Mouse (Mus musculus) lung, embryonic 15.5 days (tissue): ENCODE results near the gene Msrb2. TPM values are rescaled to one million over a fixed set of nuclear protein-coding genes. Genes with fewer than 3 reads are reported as not detected.
A peak's percentile ranks its signal among the peaks of the same experiment; 100 is the strongest.

Source experiments
- ATAC-seq: fragments of 200-750 bp; cut with Nextera tagmentation; 2 replicates; pipeline ENCODE4 v1.8.0; 2017; ENCODE audit warnings: moderate number of reproducible peaks, borderline replicate concordance; ENCODE audit not compliant: low FRiP score, low TSS enrichment; ENCODE audit errors: extremely low read depth
- H3K27ac ChIP-seq: fragments of 300-500 bp; sonication (generic); 2 replicates; pipeline ENCODE4 v1.5.1; 2015; ENCODE audit warnings: moderate library complexity, mild to moderate bottlenecking, inconsistent platforms
- H3K27me3 ChIP-seq: fragments of 300-500 bp; sonication (generic); 2 replicates; pipeline ENCODE4 v1.6.1; 2015; ENCODE audit warnings: inconsistent platforms
- H3K36me3 ChIP-seq: fragments of 300-500 bp; sonication (generic); 2 replicates; pipeline ENCODE4 v1.6.1; 2015; ENCODE audit warnings: inconsistent platforms
- H3K4me1 ChIP-seq: fragments of 300-500 bp; sonication (generic); 2 replicates; pipeline ENCODE4 v1.6.1; 2015; ENCODE audit warnings: inconsistent platforms
- H3K4me2 ChIP-seq: fragments of 300-500 bp; sonication (generic); 2 replicates; pipeline ENCODE4 v1.6.1; 2015; ENCODE audit warnings: inconsistent platforms, mild to moderate bottlenecking, moderate library complexity
- H3K4me3 ChIP-seq: fragments of 300-500 bp; sonication (generic); 2 replicates; pipeline ENCODE4 v1.5.1; 2015; ENCODE audit warnings: mild to moderate bottlenecking, inconsistent platforms
- H3K9ac ChIP-seq: fragments of 300-500 bp; sonication (generic); 2 replicates; pipeline ENCODE4 v1.6.1; 2015; ENCODE audit warnings: inconsistent platforms
- H3K9me3 ChIP-seq: fragments of 300-500 bp; sonication (generic); 2 replicates; pipeline ENCODE4 v1.6.1; 2016; ENCODE audit warnings: inconsistent platforms
- WGBS: fragments of 180-500 bp; shearing (Covaris S2); methylation state at CpG from one replicate; pipeline ENCODE4 v1.1.7; 2015; 5-methylcytosine and 5-hydroxymethylcytosine counted together
- polyA plus RNA-seq: library from polyadenylated mRNA; unstranded; fragments of >200 nt; fragmentation: Nextera tagmentation; extraction: Ambion mirVana; gene quantifications from 2 replicates; pipeline ENCODE4 v1.2.1, GENCODE M21; 2015

The Msrb2 gene
- 31.9 and 32.7 TPM in 2 replicates for polyA plus RNA-seq

DNA sequence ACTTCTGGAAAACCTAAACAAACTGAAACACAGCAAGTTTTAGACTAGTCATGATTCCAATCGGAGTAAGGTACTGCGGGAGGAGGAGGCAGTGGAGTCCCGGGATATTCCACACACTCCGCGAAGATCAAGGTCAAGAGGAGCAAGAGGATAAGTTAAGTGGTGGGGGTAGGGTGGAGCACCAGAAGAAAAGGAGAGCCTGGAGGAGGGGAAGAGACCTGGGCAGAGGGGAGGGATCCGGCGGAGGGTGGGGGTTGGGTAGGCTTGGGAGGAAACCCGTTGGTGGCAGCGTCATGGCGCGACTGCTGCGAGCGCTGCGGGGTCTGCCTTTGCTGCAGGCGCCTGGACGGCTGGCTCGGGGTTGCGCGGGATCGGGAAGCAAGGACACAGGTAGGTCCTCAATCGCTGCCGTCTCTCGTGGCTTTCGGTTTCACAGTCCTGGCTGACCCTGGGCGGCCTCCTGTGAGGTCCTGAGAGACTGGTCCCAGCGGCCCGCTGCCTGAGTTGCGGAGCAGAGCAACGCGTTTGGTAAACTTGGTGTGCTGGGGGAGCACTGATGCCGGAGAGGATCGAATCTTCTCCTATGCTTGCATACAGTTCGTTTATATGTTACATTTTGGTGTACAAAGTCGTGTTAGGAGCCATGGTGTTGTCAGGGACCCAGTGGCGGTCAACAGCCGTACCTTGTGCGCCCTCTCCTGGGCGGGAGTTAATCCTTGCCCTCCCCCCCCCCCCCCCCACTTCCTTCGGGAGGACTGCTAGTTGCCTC is at the start of gene Msrb2:
Gene Msrb2 (plus strand): TSS at position 51 of the 769 bp plus-strand sequence.
- WGBS: under 1% methylated on average over 37 of the region's 39 CpGs
- peak; percentile 92 for ATAC-seq
- Histone ChIP-seq H3K4me3 (peak within 1 kb of the TSS; percentile 85), H3K4me2 (peak within 1 kb of the TSS; percentile 60), H3K27ac (peak within 1 kb of the TSS; percentile 84), H3K9ac (peak within 1 kb of the TSS; percentile 87), H3K9me3 (no peaks in the 10 kb centered on the region), H3K36me3 (no peaks in the 10 kb centered on the region), H3K27me3 (no peaks in the 10 kb centered on the region), H3K4me1 (peaks cover 3% of the 10 kb centered on the region; the same call in 1 of the 2 replicates)

DNA sequence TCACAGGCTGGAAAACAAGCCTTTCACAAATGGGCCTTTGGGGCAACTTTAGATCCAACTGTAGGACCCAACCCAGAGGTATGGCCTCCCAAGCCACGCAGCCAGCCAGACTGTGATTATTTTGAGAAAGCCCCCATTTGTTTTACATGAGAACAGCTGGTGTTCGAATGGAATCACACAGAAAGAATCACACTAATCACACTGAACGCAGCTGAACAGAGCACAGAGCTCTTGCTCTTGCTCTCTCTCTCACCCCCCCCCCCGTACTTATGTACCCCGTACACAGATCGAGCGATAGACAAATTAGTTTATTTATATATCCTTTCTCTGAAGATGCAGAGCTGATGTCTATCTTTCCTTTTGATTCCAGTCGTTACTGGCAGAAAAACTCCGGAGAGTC is 48.8 kb upstream of the Msrb2 start:
- ATAC-seq: no peak
- H3K36me3 ChIP-seq: no peaks in the 10 kb centered on the region
- no peaks in the 10 kb centered on the region for H3K27me3 ChIP-seq
- no peaks in the 10 kb centered on the region for H3K9me3 ChIP-seq
- no peaks in the 10 kb centered on the region for H3K4me1 ChIP-seq
- no peak overlapping the region for H3K4me2 ChIP-seq
- H3K9ac ChIP-seq: no peak overlapping the region
- H3K27ac ChIP-seq: no peak overlapping the region
- H3K4me3 ChIP-seq: no peak overlapping the region
- 72% methylated on average over 9 of the region's 9 CpGs for WGBS

DNA sequence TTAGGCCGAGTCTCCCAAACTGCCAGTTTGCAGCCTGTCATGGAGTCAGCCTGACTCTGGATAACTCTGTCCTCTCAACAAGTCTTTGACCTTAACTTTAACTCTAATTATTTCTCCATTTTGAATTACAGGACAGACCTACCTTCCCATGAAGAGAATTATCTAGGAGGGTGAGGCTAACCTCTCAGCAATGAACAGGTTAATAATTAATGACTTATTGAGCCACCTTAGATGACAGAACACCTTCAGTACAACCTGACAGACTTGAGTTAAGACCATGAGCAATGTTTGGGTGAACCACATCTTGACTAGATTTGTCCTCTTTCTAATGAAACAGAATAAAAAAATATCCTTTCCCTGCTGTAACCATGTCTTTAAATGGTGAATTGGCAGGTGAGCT is 44.9 kb upstream of the Msrb2 start:
- Histone ChIP-seq H3K27me3 (no peaks in the 10 kb centered on the region), H3K4me2 (no peak overlapping the region), H3K4me3 (no peak overlapping the region), H3K9me3 (no peaks in the 10 kb centered on the region), H3K4me1 (no peaks in the 10 kb centered on the region), H3K9ac (no peak overlapping the region), H3K36me3 (no peaks in the 10 kb centered on the region), H3K27ac (no peak overlapping the region)
- WGBS: 79% methylated on average over 1 of the region's 1 CpGs
- ATAC-seq: no peak

DNA sequence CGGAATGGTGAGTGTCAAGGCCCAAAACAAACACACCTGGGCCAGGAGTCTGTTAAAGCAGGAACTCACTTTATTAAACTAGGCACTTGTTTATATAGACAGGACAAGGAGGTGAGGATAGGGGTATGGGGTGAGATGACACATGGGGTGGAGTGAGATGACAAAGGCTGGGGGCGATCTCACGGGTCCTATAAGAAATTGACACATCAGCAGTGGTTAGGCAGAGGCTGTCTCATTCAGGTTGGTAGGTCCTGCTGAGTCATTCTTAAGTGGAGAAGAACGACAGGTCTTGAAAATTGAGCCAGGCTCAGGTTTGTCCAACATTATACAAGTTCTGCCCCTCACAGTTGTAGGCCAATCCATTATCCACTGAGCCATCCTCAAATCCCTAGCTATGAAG is 43.4 kb upstream of the Msrb2 start:
- ATAC-seq: no peak
- H3K9ac ChIP-seq: no peak overlapping the region
- H3K27ac ChIP-seq: no peak overlapping the region

DNA sequence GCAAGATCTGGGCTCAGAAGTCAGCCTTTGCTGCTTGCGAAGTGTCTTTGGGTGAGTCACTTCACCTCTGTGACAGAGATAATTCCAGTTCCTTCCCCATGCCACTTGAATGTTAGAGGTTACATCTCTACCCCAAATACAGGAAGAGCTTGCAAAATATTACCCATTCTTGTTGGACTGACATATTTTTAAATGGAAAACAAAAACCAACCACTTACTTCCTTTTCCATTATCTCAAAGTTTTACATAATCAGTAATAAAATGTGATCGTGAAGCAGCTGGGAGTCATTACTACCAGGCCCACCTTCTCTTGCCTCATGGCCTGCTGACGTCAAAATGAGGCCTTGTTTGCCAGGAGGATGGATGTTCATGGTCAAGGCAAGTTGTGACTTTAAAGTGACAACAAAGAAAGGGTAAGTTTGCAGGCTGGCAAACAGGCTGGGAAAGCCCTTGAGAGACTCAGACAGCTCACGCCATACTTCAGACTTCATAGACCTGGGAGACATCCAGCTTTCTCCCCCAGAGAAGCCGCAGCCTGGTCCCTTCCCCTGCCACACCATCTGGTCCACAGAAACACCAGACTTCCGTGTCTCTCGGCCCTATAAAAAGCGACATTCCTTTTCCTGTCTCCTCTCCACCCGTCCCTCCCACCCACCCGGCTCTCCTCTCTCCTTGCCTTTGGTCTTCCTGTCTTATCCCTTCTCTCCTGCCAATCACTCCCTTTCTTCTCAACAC is 27.2 kb upstream of the Msrb2 start:
- 31% methylated on average over 10 of the region's 10 CpGs for WGBS
- Histone ChIP-seq H3K4me2 (peak overlapping the region; percentile 50), H3K27ac (peak overlapping the region; percentile 19; the same call in 1 of the 2 replicates), H3K4me1 (0 out of 2 replicates have a peak, but pooled peaks cover 6% of the 10 kb centered on the region), H3K9ac (no peak overlapping the region), H3K36me3 (no peaks in the 10 kb centered on the region), H3K9me3 (no peaks in the 10 kb centered on the region), H3K4me3 (peak overlapping the region; percentile 23), H3K27me3 (no peaks in the 10 kb centered on the region)
- peak; percentile 37; the same call in 1 of the 2 replicates for ATAC-seq

More for the DNA sequence above, 43.4 kb upstream of the Msrb2 start:
- no peak overlapping the region for H3K4me2 ChIP-seq
- no peaks in the 10 kb centered on the region for H3K4me1 ChIP-seq
- no peak overlapping the region for H3K4me3 ChIP-seq
- H3K9me3 ChIP-seq: no peaks in the 10 kb centered on the region
- H3K36me3 ChIP-seq: no peaks in the 10 kb centered on the region
- 53% methylated on average over 4 of the region's 4 CpGs for WGBS
- H3K27me3 ChIP-seq: no peaks in the 10 kb centered on the region

DNA sequence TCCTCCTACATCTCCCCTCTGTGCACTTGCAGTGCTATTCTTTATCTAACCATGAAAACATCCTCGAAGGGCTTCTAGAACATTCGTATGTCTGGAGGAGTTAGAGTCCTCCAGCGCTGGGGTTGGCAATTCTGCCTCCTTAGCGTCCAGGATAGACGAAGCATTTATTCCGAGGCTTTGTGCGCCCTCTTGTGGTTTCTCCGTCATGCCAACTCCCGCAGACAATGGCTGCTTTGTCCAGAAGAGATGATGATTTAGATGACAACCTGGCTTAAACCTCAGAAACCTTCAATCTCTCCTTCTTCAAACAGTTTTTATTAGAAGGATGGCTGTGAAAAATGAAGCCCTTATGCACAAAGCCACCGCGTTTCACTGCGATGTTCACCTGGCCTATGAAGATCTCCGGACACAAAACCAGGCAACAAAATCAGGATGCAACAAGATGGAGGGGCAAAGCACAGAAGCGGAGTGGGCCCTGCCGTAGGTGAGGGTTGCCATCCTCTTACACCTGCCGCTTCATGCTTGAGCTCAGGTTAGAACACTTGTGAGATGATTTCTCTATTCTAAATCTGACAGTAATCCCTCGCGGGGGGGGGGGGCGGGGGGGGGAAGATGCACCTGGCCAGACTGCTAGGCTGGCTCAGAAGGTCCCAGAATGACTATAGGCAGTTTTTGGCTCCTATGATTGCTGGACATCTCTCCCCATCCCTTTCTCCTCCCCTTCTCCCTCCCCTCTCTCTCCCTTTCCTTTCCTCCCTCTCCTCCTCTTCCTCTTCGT is 26.4 kb upstream of the Msrb2 start:
- Histone ChIP-seq H3K4me1 (0 out of 2 replicates have a peak, but pooled peaks cover 6% of the 10 kb centered on the region), H3K4me2 (peak overlapping the region; percentile 50), H3K27ac (peak overlapping the region; percentile 19; the same call in 1 of the 2 replicates), H3K4me3 (peak overlapping the region; percentile 23), H3K27me3 (no peaks in the 10 kb centered on the region), H3K9ac (no peak overlapping the region), H3K36me3 (no peaks in the 10 kb centered on the region), H3K9me3 (no peaks in the 10 kb centered on the region)
- ATAC-seq: peak; percentile 70; the same call in 1 of the 2 replicates
- 20% methylated on average over 17 of the region's 20 CpGs for WGBS

DNA sequence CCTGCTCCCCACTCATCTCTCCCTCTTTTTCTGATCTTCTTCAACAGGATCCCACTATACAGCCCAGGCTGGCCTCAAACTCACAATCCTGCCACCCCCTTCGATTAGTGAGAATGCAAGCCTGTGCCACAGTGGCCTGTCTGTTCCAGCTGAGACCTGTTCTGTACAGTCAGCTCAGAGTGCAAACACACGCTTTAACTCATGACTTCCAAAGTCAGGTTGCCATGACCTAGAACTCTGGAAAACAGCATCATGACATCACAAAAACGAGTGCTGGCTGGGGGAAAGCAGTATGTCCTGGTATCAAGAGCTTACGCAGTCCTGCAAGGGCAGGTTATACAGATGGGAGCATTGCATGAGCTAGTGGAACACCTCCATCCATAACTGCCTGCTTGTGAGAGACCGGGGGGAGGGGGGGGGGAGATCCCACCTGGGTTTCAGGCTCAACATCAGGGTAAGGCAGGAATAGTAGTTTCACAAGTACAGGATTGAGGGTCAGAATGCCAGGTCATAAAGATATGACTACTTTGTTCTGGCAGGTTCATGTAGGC is 25.8 kb upstream of the Msrb2 start:
- Histone ChIP-seq H3K27me3 (no peaks in the 10 kb centered on the region), H3K4me2 (no peak overlapping the region), H3K9me3 (no peaks in the 10 kb centered on the region), H3K27ac (no peak overlapping the region), H3K9ac (no peak overlapping the region), H3K36me3 (no peaks in the 10 kb centered on the region), H3K4me1 (0 out of 2 replicates have a peak, but pooled peaks cover 6% of the 10 kb centered on the region), H3K4me3 (no peak overlapping the region)
- no peak for ATAC-seq
- 65% methylated on average over 5 of the region's 5 CpGs for WGBS

DNA sequence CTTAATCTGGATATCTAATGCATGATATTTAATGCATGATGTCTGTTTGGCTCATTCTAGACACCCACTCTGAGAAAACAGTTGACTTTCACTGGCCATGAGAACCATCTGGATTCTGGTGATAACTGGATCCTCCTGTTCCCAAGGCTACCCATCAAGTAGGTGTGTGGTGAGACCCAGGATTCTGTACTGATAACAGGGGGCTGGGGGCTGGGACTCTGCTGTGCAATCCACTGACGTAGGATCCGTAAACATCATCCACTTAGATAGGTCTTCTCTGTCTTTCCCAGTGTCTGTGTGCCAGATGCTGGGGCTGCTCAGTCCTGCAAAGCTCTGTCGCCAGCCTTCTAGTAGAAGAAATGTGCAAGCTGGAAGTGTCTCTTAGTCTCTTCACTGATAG is 22.8 kb upstream of the Msrb2 start:
- ATAC-seq: no peak
- Histone ChIP-seq H3K4me1 (0 out of 2 replicates have a peak, but pooled peaks cover 6% of the 10 kb centered on the region), H3K27me3 (no peaks in the 10 kb centered on the region), H3K4me2 (no peak overlapping the region), H3K27ac (no peak overlapping the region), H3K36me3 (no peaks in the 10 kb centered on the region), H3K4me3 (no peak overlapping the region), H3K9me3 (no peaks in the 10 kb centered on the region), H3K9ac (no peak overlapping the region)
- WGBS: 56% methylated on average over 3 of the region's 3 CpGs

DNA sequence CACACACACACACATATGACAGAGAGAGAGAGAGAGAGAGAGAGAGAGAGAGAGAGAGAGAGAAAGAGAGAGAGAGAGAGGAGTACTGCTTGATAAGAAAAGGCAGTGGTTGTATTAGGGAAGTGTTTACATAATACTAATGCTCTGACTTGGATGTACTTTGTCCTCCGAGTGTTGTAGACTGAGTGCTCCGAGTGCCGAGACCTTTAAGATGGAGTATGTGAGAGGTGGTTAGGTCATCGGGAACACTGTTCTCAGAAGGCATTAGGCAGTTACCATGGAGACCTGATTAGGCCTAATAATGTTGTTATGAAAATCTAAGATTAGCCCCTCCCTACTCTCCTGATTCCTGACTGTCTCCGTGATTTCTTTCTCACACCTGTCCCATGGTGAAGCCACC is 21.1 kb upstream of the Msrb2 start:
- H3K9me3 ChIP-seq: no peaks in the 10 kb centered on the region
- no peak overlapping the region for H3K4me3 ChIP-seq
- no peak overlapping the region for H3K27ac ChIP-seq
- WGBS: 13% methylated on average over 5 of the region's 5 CpGs
- no peak overlapping the region for H3K9ac ChIP-seq
- ATAC-seq: no peak
- no peaks in the 10 kb centered on the region for H3K27me3 ChIP-seq
- 0 out of 2 replicates have a peak, but pooled peaks cover 4% of the 10 kb centered on the region for H3K4me1 ChIP-seq
- H3K36me3 ChIP-seq: no peaks in the 10 kb centered on the region
- H3K4me2 ChIP-seq: no peak overlapping the region

DNA sequence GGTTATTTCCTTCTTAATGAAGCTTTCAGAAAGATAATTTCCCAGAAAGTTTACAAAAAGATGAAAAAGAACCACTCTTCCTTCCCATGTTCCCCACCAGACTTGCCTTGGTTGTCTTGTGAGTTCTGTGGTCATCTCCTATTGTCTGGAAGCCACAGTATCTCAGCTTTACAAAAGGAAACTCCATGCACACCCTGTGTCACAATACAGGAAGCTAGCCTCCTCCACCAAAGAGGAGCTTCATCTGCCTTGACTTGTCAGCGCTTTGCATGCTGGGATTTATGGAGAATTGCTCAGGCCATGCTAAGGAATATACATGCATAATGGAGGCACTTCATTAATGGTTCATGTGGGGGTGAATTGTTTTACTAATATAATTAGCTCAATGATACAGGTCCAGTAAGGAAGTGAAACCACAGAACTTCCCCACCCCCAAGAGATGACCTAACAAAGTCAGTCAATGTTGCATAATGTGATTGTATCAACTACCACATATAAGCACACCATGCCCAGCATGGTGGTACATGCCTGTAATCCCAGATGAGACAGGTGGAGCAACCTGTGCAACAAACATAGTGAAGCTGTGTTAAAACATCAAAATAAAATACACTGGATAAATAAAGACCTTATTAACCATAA is 19.5 kb upstream of the Msrb2 start:
- H3K9ac ChIP-seq: no peak overlapping the region
- H3K27me3 ChIP-seq: no peaks in the 10 kb centered on the region
- ATAC-seq: no peak
- no peak overlapping the region for H3K27ac ChIP-seq
- no peaks in the 10 kb centered on the region for H3K9me3 ChIP-seq
- H3K36me3 ChIP-seq: no peaks in the 10 kb centered on the region
- H3K4me2 ChIP-seq: no peak overlapping the region
- 0 out of 2 replicates have a peak, but pooled peaks cover 4% of the 10 kb centered on the region for H3K4me1 ChIP-seq
- H3K4me3 ChIP-seq: no peak overlapping the region
- 89% methylated on average over 1 of the region's 1 CpGs for WGBS

DNA sequence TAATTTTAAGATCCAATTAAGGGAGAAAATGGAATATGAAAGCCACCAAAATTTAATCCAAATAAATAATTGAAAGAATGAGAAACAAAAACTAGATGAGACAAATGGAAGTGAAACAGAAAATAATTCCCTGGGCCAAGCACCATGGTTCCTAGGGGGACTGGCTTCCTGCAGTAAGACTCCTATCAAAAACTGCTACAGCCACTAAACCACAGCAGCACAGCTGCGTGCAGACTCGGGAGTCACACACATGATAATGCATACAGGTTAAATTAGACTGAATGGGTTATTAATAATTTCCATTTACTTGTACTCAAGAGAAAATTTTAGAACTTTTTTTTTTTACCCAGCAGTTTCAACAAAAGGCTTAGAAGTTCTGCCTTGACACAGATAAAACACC is 18.1 kb upstream of the Msrb2 start:
- no peak for ATAC-seq
- Histone ChIP-seq H3K4me3 (no peak overlapping the region), H3K4me2 (no peak overlapping the region), H3K27me3 (no peaks in the 10 kb centered on the region), H3K27ac (no peak overlapping the region), H3K36me3 (no peaks in the 10 kb centered on the region), H3K4me1 (no peaks in the 10 kb centered on the region), H3K9me3 (no peaks in the 10 kb centered on the region), H3K9ac (no peak overlapping the region)
- 89% methylated on average over 2 of the region's 2 CpGs for WGBS
